Mouse (Mus musculus) stomach, postnatal 0 days (tissue): ENCODE data around the gene Cdkn1a. TPM values are rescaled to one million over a fixed set of nuclear protein-coding genes. Genes with fewer than 3 reads are reported as not detected.
A peak's percentile ranks its signal among the peaks of the same experiment; 100 is the strongest.

Experiments used
- ATAC-seq: fragments of 200-750 bp; cut with Nextera tagmentation; 2 replicates; pipeline ENCODE4 v1.8.0; 2017; ENCODE audit not compliant: low FRiP score, low TSS enrichment
- DNase-seq: peaks from one replicate; pipeline ENCODE4 v3.0.0-alpha.2; 2016; ENCODE audit warnings: low spot score
- H3K27ac ChIP-seq: fragments of 300-500 bp; sonication (generic); replicated peaks from 2 replicates; pipeline ENCODE4 v1.5.1; 2014; ENCODE audit warnings: mild to moderate bottlenecking, control low read depth
- H3K27me3 ChIP-seq: fragments of 300-500 bp; sonication (generic); 2 replicates; pipeline ENCODE4 v1.6.1; 2014; ENCODE audit warnings: low read length; ENCODE audit not compliant: control insufficient read depth, insufficient read depth
- H3K36me3 ChIP-seq: fragments of 300-500 bp; sonication (generic); 2 replicates; pipeline ENCODE4 v1.6.1; 2014; ENCODE audit warnings: low read length, mixed read lengths; ENCODE audit not compliant: control insufficient read depth, insufficient read depth
- H3K4me1 ChIP-seq: fragments of 300-500 bp; sonication (generic); replicated peaks from 2 replicates; pipeline ENCODE4 v1.6.1; 2014; ENCODE audit warnings: antibody characterized with exemption; ENCODE audit not compliant: control insufficient read depth, insufficient read depth
- H3K4me2 ChIP-seq: fragments of 300-500 bp; sonication (generic); replicated peaks from 2 replicates; pipeline ENCODE4 v1.6.1; 2014; ENCODE audit warnings: low read depth, mild to moderate bottlenecking, control low read depth, moderate library complexity
- H3K4me3 ChIP-seq: fragments of 300-500 bp; sonication (generic); 2 replicates; pipeline ENCODE4 v1.5.1; 2014; ENCODE audit warnings: low read depth, low read length, control low read depth
- H3K9ac ChIP-seq: fragments of 300-500 bp; sonication (generic); 2 replicates; pipeline ENCODE4 v1.6.1; 2014; ENCODE audit warnings: mild to moderate bottlenecking, low read length, control low read depth, mixed read lengths
- H3K9me3 ChIP-seq: fragments of 300-500 bp; sonication (generic); 2 replicates; pipeline ENCODE4 v1.6.1; 2016; ENCODE audit warnings: low read length; ENCODE audit not compliant: control insufficient read depth
- CTCF ChIP-seq: IDR thresholded peaks from 2 replicates; pipeline ENCODE4 v1.5.1; 2016; ENCODE audit warnings: antibody characterized with exemption, low read depth, mild to moderate bottlenecking, moderate library complexity
- EP300 ChIP-seq: optimal IDR thresholded peaks from 2 replicates; pipeline ENCODE3; 2016; ENCODE audit warnings: antibody characterized with exemption
- WGBS: fragments of 180-500 bp; shearing (Covaris S2); extraction: QIAGEN DNeasy Blood & Tissue Kit; methylation state at CpG from one replicate; pipeline ENCODE4 v1.1.7; 2014; 5-methylcytosine and 5-hydroxymethylcytosine counted together
- polyA plus RNA-seq: library from polyadenylated mRNA; unstranded; fragments of >200 nt; fragmentation: Nextera tagmentation; extraction: Ambion mirVana; gene quantifications from 2 replicates; pipeline ENCODE4 v1.2.1, GENCODE M21; 2015

Gene Cdkn1a
- polyA plus RNA-seq, 1 experiment from 2014 or later: 484 TPM

GRCm38 (mm10) chr17:29056207-29056606 is 34.6 kb upstream of the Cdkn1a start:
- TF ChIP-seq EP300 (no peak), CTCF (no peak)
- H3K4me2 ChIP-seq: no peak overlapping the region
- no peak overlapping the region for H3K9ac ChIP-seq
- H3K27me3 ChIP-seq: no peaks in the 10 kb centered on the region
- WGBS: 17% methylated on average over 7 of the region's 7 CpGs
- no peaks in the 10 kb centered on the region for H3K9me3 ChIP-seq
- ATAC-seq (no peak), DNase-seq (no peak)
- H3K4me3 ChIP-seq: no peak overlapping the region
- peaks cover 7% of the 10 kb centered on the region; the same call in 1 of the 2 replicates for H3K4me1 ChIP-seq
- no peaks in the 10 kb centered on the region for H3K36me3 ChIP-seq
- no peak overlapping the region for H3K27ac ChIP-seq

GRCm38 (mm10) chr17:29056699-29057151 is 34.1 kb upstream of the Cdkn1a start:
- H3K4me3 ChIP-seq: no peak overlapping the region
- H3K4me1 ChIP-seq: peaks cover 7% of the 10 kb centered on the region; the same call in 1 of the 2 replicates
- no peak overlapping the region for H3K9ac ChIP-seq
- H3K27me3 ChIP-seq: no peaks in the 10 kb centered on the region
- no peak overlapping the region for H3K4me2 ChIP-seq
- ATAC-seq (no peak), DNase-seq (no peak)
- no peaks in the 10 kb centered on the region for H3K9me3 ChIP-seq
- H3K36me3 ChIP-seq: no peaks in the 10 kb centered on the region
- H3K27ac ChIP-seq: 0 out of 2 replicates have a peak overlapping the region, but pooled peaks have one; percentile 8
- 22% methylated on average over 8 of the region's 8 CpGs for WGBS
- no peak for TF ChIP-seq EP300
- TF ChIP-seq CTCF: no peak

- WGBS: 65% methylated on average over 11 of the region's 11 CpGs
Measured at GRCm38 (mm10) chr17:29057361-29057890, 33.4 kb upstream of the Cdkn1a start.

GRCm38 (mm10) chr17:29057961-29058360 is 32.8 kb upstream of the Cdkn1a start:
- ATAC-seq (0 out of 2 replicates have a peak, but pooled peaks have one; percentile 41), DNase-seq (peak; percentile 80)
- no peak overlapping the region for H3K4me2 ChIP-seq
- 58% methylated on average over 10 of the region's 10 CpGs for WGBS
- no peaks in the 10 kb centered on the region for H3K27me3 ChIP-seq
- TF ChIP-seq CTCF: no peak
- TF ChIP-seq EP300: no peak
- no peaks in the 10 kb centered on the region for H3K9me3 ChIP-seq
- H3K27ac ChIP-seq: 0 out of 2 replicates have a peak overlapping the region, but pooled peaks have one; percentile 56
- no peak overlapping the region for H3K4me3 ChIP-seq
- no peaks in the 10 kb centered on the region for H3K36me3 ChIP-seq
- H3K9ac ChIP-seq: no peak overlapping the region
- H3K4me1 ChIP-seq: peaks cover 12% of the 10 kb centered on the region

More at GRCm38 (mm10) chr17:29057361-29057890, 33.4 kb upstream of the Cdkn1a start:
- H3K4me3 ChIP-seq: no peak overlapping the region
- no peaks in the 10 kb centered on the region for H3K9me3 ChIP-seq
- no peaks in the 10 kb centered on the region for H3K36me3 ChIP-seq
- H3K27me3 ChIP-seq: no peaks in the 10 kb centered on the region
- no peak overlapping the region for H3K4me2 ChIP-seq
- TF ChIP-seq CTCF (no peak), EP300 (no peak)
- no peak overlapping the region for H3K27ac ChIP-seq
- H3K4me1 ChIP-seq: peaks cover 10% of the 10 kb centered on the region
- peak; percentile 45 for DNase-seq
- no peak overlapping the region for H3K9ac ChIP-seq
- ATAC-seq: no peak

GRCm38 (mm10) chr17:29058487-29058886 is 32.3 kb upstream of the Cdkn1a start:
- 61% methylated on average over 6 of the region's 8 CpGs for WGBS
- Histone ChIP-seq H3K27me3 (no peaks in the 10 kb centered on the region), H3K27ac (peak overlapping the region; percentile 56; the same call in 1 of the 2 replicates), H3K9me3 (no peaks in the 10 kb centered on the region), H3K9ac (no peak overlapping the region), H3K4me2 (no peak overlapping the region), H3K36me3 (no peaks in the 10 kb centered on the region), H3K4me3 (no peak overlapping the region), H3K4me1 (peaks cover 12% of the 10 kb centered on the region)
- ATAC-seq (no peak), DNase-seq (no peak)
- TF ChIP-seq EP300 (no peak), CTCF (no peak)

GRCm38 (mm10) chr17:29059581-29059980 is 31.2 kb upstream of the Cdkn1a start:
- TF ChIP-seq CTCF (no peak), EP300 (no peak)
- H3K4me3 ChIP-seq: no peak overlapping the region
- H3K27me3 ChIP-seq: no peaks in the 10 kb centered on the region
- peaks cover 10% of the 10 kb centered on the region for H3K4me1 ChIP-seq
- ATAC-seq: peak; percentile 55
- WGBS: 61% methylated on average over 3 of the region's 3 CpGs
- no peak overlapping the region for H3K9ac ChIP-seq
- DNase-seq: peak; percentile 28
- no peaks in the 10 kb centered on the region for H3K36me3 ChIP-seq
- no peak overlapping the region for H3K27ac ChIP-seq
- no peak overlapping the region for H3K4me2 ChIP-seq
- H3K9me3 ChIP-seq: no peaks in the 10 kb centered on the region
